Mouse (Mus musculus) kidney, embryonic 14.5 days (tissue): ENCODE data around the gene Ccdc8. TPM values are rescaled to one million over a fixed set of nuclear protein-coding genes. Genes with fewer than 3 reads are reported as not detected.

Experiments used
- ATAC-seq: fragments of 200-750 bp; cut with Nextera tagmentation; 2 replicates; pipeline ENCODE4 v1.8.0; 2017; ENCODE audit warnings: moderate number of reproducible peaks, mild to moderate bottlenecking, moderate TSS enrichment, moderate library complexity; ENCODE audit not compliant: low FRiP score, low TSS enrichment
- H3K27ac ChIP-seq: fragments of 300-500 bp; sonication (generic); 2 replicates; pipeline ENCODE4 v1.5.1; 2014; ENCODE audit warnings: low read depth, mild to moderate bottlenecking, low read length, moderate library complexity, mixed read lengths
- H3K27me3 ChIP-seq: fragments of 300-500 bp; sonication (generic); 2 replicates; pipeline ENCODE4 v1.6.1; 2014; ENCODE audit warnings: mild to moderate bottlenecking, low read length; ENCODE audit not compliant: control insufficient read depth, insufficient read depth
- H3K36me3 ChIP-seq: fragments of 300-500 bp; sonication (generic); 2 replicates; pipeline ENCODE4 v1.6.1; 2014; ENCODE audit warnings: low read length, mixed read lengths; ENCODE audit not compliant: control insufficient read depth, insufficient read depth
- H3K4me1 ChIP-seq: fragments of 300-500 bp; sonication (generic); 2 replicates; pipeline ENCODE4 v1.6.1; 2014; ENCODE audit warnings: low read length, mixed read lengths; ENCODE audit not compliant: control insufficient read depth, insufficient read depth
- H3K4me2 ChIP-seq: fragments of 300-500 bp; sonication (generic); replicated peaks from 2 replicates; pipeline ENCODE4 v1.6.1; 2014; ENCODE audit warnings: low read depth, mild to moderate bottlenecking, low read length
- H3K4me3 ChIP-seq: fragments of 300-500 bp; sonication (generic); 2 replicates; pipeline ENCODE4 v1.5.1; 2014; ENCODE audit warnings: mild to moderate bottlenecking, low read length
- H3K9ac ChIP-seq: fragments of 300-500 bp; sonication (generic); 2 replicates; pipeline ENCODE4 v1.6.1; 2014; ENCODE audit warnings: low read depth, mild to moderate bottlenecking, low read length, moderate library complexity
- H3K9me3 ChIP-seq: fragments of 300-500 bp; sonication (generic); 2 replicates; pipeline ENCODE4 v1.6.1; 2016; ENCODE audit warnings: low read length; ENCODE audit not compliant: control insufficient read depth
- WGBS: fragments of 180-500 bp; shearing (Covaris S2); extraction: QIAGEN DNeasy Blood & Tissue Kit; methylation state at CpG from one replicate; pipeline ENCODE4 v1.1.7; 2014; 5-methylcytosine and 5-hydroxymethylcytosine counted together
- polyA plus RNA-seq: library from polyadenylated mRNA; unstranded; fragments of >200 nt; fragmentation: Nextera tagmentation; extraction: Ambion mirVana; gene quantifications from 2 replicates; pipeline ENCODE4 v1.2.1, GENCODE M21; 2014

Ccdc8 gene
- polyA plus RNA-seq, 1 experiment from 2014 or later = 21.4 TPM

DNA sequence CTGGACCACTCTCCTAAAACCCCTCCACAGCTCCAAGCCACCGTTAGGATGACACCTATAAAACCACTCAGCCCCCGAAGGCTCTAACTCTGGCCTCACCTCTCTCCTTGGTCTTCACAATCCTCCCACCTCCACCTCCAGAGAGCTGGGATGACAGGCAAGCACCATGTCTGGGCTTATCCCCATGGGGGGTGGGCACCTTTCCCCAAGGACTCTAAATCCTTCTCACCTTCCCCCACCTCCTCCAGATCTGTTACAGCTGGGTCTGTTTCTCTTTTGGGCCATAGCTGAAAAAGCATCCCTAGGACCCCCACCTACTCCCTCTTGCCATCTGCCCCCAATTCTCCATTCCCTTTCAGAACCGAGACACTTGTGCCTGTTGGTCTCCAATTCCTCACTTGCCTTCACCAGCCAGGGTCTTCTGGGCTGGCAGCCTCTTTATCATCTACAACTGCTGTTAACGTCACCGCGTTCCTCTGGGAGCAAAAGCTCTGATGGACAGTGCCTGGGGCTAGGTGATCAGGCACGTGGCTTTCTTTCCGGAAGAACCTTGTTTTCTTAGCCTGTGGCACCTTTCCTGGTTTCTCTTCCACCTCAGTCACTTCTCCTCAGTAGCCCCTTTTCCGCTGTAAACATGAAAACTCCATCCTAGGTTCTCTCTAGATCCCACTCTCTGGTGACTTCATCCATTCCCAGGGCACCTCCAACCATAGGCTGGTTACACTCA is 33.6 kb downstream of the Ccdc8 start:
- Histone ChIP-seq H3K27ac (no peak overlapping the region), H3K9ac (peak overlapping the region; percentile 79; the same call in 1 of the 2 replicates), H3K4me3 (peak overlapping the region; percentile 72), H3K9me3 (no peaks in the 10 kb centered on the region), H3K27me3 (no peaks in the 10 kb centered on the region), H3K36me3 (peaks cover 31% of the 10 kb centered on the region), H3K4me2 (peak overlapping the region; percentile 75), H3K4me1 (peaks cover 28% of the 10 kb centered on the region)
- WGBS = 61% methylated on average over 9 of the region's 9 CpGs
- ATAC-seq = no peak

DNA sequence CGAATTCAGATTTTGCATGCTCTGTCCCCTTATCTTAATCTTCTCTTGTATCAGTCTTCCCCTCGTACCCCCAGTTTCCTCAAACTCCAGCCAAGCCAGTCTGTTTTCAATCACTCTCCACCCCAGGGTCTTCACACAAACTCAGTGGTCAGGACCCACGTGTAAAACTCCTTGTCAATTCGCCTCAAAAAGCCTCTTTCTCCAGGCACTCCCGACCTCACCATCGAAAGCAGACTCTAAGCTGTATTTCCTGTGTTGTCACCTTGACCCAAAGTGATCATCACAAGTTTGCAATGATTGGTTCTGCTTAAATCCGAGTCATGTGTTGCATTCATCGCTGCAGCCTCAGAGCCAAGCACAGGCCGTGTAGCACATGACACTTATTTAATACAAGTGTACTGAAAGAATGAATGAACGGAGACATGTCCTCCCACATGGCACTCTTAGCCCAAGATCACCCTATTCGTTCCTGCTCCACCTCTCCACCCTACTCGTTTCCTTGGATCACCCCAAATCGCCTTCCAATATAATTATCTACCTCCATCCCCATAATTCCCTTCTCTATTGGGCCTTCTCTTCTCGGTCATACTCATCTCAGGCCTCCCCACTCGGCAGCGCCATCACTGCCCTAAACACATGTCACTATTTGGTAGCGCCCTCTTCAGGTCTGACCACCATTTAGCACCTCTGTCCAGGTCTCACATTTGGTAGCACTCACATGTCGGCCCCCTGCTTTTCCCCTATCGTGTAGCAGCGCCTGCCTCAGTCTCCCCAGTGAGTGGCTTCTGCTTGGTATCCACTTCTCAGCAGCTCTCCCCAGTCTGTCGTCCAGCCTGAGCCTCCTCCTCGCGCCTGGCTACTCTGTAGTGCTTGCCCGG is 34.4 kb downstream of the Ccdc8 start:
- H3K4me1 ChIP-seq = peaks cover 28% of the 10 kb centered on the region
- no peak; the same call in 1 of the 2 replicates for ATAC-seq
- H3K9ac ChIP-seq = peak overlapping the region; percentile 79
- H3K27me3 ChIP-seq = no peaks in the 10 kb centered on the region
- peak overlapping the region; percentile 72 for H3K4me3 ChIP-seq
- no peaks in the 10 kb centered on the region for H3K9me3 ChIP-seq
- H3K27ac ChIP-seq = no peak overlapping the region; the same call in 1 of the 2 replicates
- peak overlapping the region; percentile 75 for H3K4me2 ChIP-seq
- 8% methylated on average over 24 of the region's 24 CpGs for WGBS
- H3K36me3 ChIP-seq = peaks cover 22% of the 10 kb centered on the region

DNA sequence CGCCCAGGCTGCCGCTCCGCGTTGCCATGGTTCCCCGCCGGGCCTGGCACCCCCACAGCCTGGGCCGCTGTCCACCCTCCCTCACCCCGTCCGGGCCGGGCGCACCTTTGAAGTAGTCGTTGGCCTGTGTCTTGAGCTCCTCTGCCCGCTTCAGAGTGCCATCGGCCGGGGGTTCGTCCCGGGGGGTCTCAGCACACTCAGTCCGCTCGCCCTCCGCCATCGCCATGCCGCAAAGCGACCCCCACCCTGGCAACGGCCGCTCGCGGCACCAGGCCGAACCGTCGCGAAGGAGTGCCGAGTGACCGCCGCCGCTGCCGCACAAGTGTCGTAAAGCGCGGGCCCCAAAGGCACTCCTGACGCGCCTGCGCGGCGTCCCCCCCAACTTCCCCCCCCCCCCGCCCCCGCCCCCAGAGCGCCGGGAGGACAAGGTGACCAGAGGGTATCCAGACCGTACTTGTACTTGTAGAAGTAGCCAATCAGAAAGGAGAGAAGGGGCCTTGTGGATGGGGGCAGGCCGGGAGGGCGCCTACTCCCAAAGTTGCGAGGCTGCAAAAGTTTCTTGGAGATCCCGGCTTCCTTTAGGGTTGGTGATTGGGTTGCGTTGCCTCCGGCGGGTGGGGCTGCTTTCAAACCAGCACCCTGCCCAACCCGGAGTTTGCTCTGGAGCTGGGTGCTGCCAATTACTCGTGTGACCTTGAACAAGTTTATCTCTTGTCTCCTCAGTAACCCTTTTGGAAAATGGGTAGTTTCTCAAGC is 35.3 kb downstream of the Ccdc8 start, which contains the start of gene Ppp5c:
Gene Ppp5c (minus strand): TSS at position 337 of the 756 bp plus-strand sequence.
- under 1% methylated on average over 53 of the region's 58 CpGs for WGBS
- peaks cover 28% of the 10 kb centered on the region for H3K4me1 ChIP-seq
- H3K9me3 ChIP-seq = no peaks in the 10 kb centered on the region
- H3K4me3 ChIP-seq = peak within 1 kb of the TSS; percentile 72
- peak within 1 kb of the TSS; percentile 75 for H3K4me2 ChIP-seq
- peak within 1 kb of the TSS; percentile 75 for H3K27ac ChIP-seq
- H3K9ac ChIP-seq = peak within 1 kb of the TSS; percentile 79
- ATAC-seq = peak; percentile 89
- H3K36me3 ChIP-seq = peaks cover 18% of the 10 kb centered on the region; the same call in 1 of the 2 replicates
- H3K27me3 ChIP-seq = no peaks in the 10 kb centered on the region

DNA sequence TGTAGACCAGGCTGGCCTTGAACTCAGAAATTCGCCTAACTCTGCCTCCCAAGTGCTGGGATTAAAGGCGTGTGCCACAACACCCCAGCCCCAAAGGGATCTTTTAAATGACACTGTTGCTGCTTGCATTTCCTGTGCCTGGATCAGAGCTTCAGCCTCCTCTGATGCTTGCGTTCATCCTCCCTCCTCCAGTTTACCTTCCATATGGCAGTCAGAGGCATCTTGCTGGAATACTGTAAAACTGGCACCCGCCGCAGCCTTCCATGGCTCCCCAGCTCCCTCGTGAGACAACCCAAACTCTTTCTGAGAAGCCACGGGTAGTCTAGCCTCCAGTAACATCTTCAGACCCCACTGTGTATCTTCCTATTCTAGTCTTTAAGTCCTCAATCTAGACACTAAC is 36.4 kb downstream of the Ccdc8 start:
- Histone ChIP-seq H3K9me3 (no peaks in the 10 kb centered on the region), H3K27me3 (no peaks in the 10 kb centered on the region), H3K4me1 (peaks cover 24% of the 10 kb centered on the region), H3K4me2 (no peak overlapping the region), H3K9ac (no peak overlapping the region), H3K27ac (no peak overlapping the region), H3K36me3 (peaks cover 15% of the 10 kb centered on the region; the same call in 1 of the 2 replicates), H3K4me3 (no peak overlapping the region)
- no peak for ATAC-seq
- WGBS = 81% methylated on average over 7 of the region's 7 CpGs

DNA sequence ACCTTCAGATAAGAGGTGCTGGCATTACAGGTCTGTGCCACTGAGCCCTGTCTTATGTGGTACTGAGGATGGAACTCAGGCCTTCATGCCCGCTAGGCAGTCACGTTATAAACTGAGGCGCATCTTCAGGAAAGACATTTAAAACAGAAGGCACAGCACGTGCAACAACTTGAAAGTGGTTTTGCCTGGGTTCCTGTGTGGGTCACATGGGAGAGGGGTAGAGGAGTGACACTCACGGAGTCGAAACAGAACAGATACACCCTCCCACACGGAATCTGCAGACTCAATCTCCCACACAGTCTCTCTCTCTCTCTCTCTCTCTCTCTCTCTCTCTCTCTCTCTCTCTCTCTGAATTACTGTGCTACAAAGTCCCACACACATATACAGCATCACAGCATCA is 37.7 kb downstream of the Ccdc8 start:
- Histone ChIP-seq H3K9me3 (no peaks in the 10 kb centered on the region), H3K9ac (no peak overlapping the region), H3K4me1 (peaks cover 17% of the 10 kb centered on the region), H3K27me3 (no peaks in the 10 kb centered on the region), H3K36me3 (peaks cover 15% of the 10 kb centered on the region; the same call in 1 of the 2 replicates), H3K4me2 (no peak overlapping the region), H3K27ac (no peak overlapping the region), H3K4me3 (no peak overlapping the region)
- WGBS = 58% methylated on average over 7 of the region's 7 CpGs
- no peak for ATAC-seq

DNA sequence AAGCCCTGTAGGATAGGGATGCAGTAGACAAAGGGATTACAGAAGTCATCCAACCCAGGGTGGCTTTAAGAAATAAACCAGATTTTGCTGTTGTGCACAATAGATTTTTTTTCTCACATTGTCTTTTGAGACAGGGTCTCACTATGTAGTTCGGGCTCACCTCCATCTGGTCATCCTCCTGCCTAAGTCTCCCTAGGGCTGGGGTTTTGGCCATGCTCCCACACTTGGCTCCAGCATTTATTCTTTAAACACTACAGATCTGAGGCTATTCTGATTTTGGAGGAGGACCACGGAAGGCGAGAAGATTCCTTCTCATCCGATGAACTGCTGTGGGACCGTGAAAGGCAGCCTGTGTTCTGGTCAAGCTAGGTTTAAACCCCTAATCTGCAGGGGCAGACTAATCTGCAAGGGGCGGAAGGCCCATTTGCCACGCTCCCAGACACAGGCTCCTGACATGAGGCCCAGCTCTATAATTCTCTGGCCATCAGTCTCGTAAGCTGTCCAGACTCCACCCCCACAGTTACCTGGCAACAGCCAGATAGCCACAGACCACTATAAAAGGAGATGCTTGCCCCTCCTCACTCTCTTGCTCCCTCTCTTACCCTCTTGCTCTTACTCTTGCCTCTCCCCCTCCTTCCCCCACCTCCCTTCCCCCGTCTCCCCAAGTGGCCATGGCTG is 45.6 kb downstream of the Ccdc8 start:
- Histone ChIP-seq H3K27me3 (no peaks in the 10 kb centered on the region), H3K9ac (no peak overlapping the region), H3K4me3 (no peak overlapping the region), H3K36me3 (peaks cover 48% of the 10 kb centered on the region; the same call in 1 of the 2 replicates), H3K4me1 (no peaks in the 10 kb centered on the region), H3K9me3 (no peaks in the 10 kb centered on the region), H3K27ac (no peak overlapping the region), H3K4me2 (no peak overlapping the region)
- no peak for ATAC-seq
- WGBS = 50% methylated on average over 9 of the region's 9 CpGs

DNA sequence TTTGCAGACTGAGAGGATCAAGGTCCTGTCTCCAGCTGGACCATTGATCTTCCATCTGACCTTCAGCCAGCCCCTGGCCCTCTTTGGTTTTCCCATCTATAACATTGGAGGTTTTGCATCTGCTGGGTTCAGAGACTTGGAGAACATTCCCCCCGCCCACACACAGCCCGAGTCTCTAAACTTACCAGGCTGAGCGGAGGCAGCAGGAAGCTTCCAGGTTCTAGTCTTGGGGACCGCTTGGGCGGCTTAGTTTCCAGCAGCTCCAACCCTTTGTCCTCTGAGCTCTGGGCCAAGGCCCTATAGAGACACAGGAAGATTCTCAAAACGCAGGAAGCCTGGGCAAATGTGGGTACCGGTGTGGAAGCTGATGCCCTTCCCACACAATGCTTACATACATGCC is 46.9 kb downstream of the Ccdc8 start:
- no peak overlapping the region for H3K4me2 ChIP-seq
- H3K36me3 ChIP-seq = peaks cover 60% of the 10 kb centered on the region; the same call in 1 of the 2 replicates
- no peaks in the 10 kb centered on the region for H3K27me3 ChIP-seq
- H3K27ac ChIP-seq = no peak overlapping the region
- 91% methylated on average over 7 of the region's 7 CpGs for WGBS
- H3K9me3 ChIP-seq = no peaks in the 10 kb centered on the region
- H3K4me1 ChIP-seq = no peaks in the 10 kb centered on the region
- no peak overlapping the region for H3K4me3 ChIP-seq
- no peak for ATAC-seq
- no peak overlapping the region for H3K9ac ChIP-seq

DNA sequence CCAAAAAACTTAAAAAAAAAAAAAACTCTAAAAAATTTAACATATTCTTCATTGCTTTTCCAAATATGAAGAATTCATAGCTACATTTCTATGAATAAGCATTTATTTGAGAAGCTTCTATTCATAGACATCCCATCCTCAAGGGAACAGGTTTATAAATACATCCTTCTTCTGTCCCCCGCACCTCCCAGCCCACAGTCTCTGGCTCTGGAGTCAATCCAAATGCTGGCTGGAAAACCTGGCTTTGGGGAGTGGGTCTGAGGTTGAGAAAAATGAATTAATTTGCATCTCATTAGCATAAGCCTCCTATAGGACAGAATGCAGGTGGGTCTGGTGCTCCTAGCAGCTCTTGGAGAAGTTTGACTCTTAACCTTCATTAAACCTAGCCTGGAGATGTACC is 53.2 kb downstream of the Ccdc8 start:
- peaks cover 39% of the 10 kb centered on the region for H3K36me3 ChIP-seq

More for the DNA sequence above, 53.2 kb downstream of the Ccdc8 start:
- Histone ChIP-seq H3K9ac (no peak overlapping the region), H3K4me2 (no peak overlapping the region), H3K27ac (no peak overlapping the region), H3K4me3 (no peak overlapping the region), H3K27me3 (no peaks in the 10 kb centered on the region), H3K4me1 (no peaks in the 10 kb centered on the region), H3K9me3 (no peaks in the 10 kb centered on the region)
- 74% methylated on average over 1 of the region's 1 CpGs for WGBS
- ATAC-seq = no peak
